Mouse (Mus musculus) C2C12 (cell line): ENCODE results near the gene Gtf3c5.

Experiments
- CTCF ChIP-seq: IDR thresholded peaks from one replicate; pipeline ENCODE4 v1.5.1; 2011; ENCODE audit not compliant: control insufficient read depth, insufficient read depth, insufficient read length
- FOSL1 ChIP-seq: IDR thresholded peaks from one replicate; pipeline ENCODE4 v1.8.0; 2011; ENCODE audit warnings: mild to moderate bottlenecking, low read length; ENCODE audit not compliant: poor library complexity, insufficient read depth, severe bottlenecking
- MAX ChIP-seq: IDR thresholded peaks from one replicate; pipeline ENCODE4 v1.6.1; 2011; ENCODE audit warnings: mild to moderate bottlenecking, control low read depth
- USF1 ChIP-seq: IDR thresholded peaks from one replicate; pipeline ENCODE4 v1.6.1; 2011; ENCODE audit warnings: low read depth, mild to moderate bottlenecking, control low read depth, moderate library complexity

DNA sequence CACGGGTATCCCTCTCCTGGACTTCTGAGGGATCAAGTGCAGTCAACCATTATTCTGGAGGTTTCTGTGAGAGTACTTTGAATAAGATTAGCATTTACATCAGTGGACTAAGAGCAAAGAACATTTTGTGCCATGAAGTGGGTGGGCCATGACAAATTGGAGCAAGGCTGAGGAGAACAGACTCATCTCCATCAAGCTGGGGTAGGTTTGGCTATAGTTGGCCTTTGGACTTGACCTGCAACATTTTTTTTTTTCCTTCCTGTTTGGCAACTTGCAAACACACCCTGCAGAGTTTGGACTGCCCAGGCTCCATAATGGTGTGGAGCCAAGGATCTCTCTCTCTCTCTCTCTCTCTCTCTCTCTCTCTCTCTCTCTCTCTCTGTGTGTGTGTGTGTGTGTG, 49.1 kb upstream of the Gtf3c5 start:
- TF ChIP-seq MAX = no peak
- no peak for TF ChIP-seq CTCF
- TF ChIP-seq USF1 = no peak
- TF ChIP-seq FOSL1 = no peak
